Mouse (Mus musculus) bone marrow macrophage, adult 2 months (primary cell): ENCODE data around the gene Tk1. TPM values are rescaled to one million over a fixed set of nuclear protein-coding genes. Genes with fewer than 3 reads are reported as not detected.

Source experiments
- H3K27ac ChIP-seq: 2 replicates; pipeline ENCODE4 v1.5.1; 2012; ENCODE audit warnings: low read depth, low read length; ENCODE audit not compliant: insufficient read depth
- H3K4me1 ChIP-seq: 2 replicates; pipeline ENCODE4 v1.6.1; 2012; ENCODE audit warnings: low read length; ENCODE audit not compliant: control insufficient read depth, insufficient read depth
- H3K4me3 ChIP-seq: 2 replicates; pipeline ENCODE4 v1.5.1; 2012; ENCODE audit warnings: mild to moderate bottlenecking, low read length, moderate library complexity; ENCODE audit not compliant: insufficient read depth
- CTCF ChIP-seq: IDR thresholded peaks from 2 replicates; pipeline ENCODE4 v1.5.1; 2012; ENCODE audit warnings: low read depth, mild to moderate bottlenecking, low read length, moderate library complexity
- POLR2A ChIP-seq: IDR thresholded peaks from 2 replicates; pipeline ENCODE4 v1.6.1; 2012; ENCODE audit warnings: mild to moderate bottlenecking, low read depth, low read length, borderline replicate concordance
- polyA plus RNA-seq: library from polyadenylated mRNA; stranded (reverse); fragments of >200 nt; gene quantifications from 2 replicates; pipeline ENCODE4 v1.2.4, GENCODE M21; 2012; ENCODE audit not compliant: missing spikeins, insufficient read depth, insufficient read length

The Tk1 gene
- polyA plus RNA-seq, result 56.8 and 70.1 TPM in 2 replicates

- TF ChIP-seq POLR2A (no peak), CTCF (no peak)
- Histone ChIP-seq H3K4me1 (peaks cover 54% of the 10 kb centered on the region), H3K27ac (peak within 1 kb of the TSS; percentile 82), H3K4me3 (peak within 1 kb of the TSS; percentile 58)
Measured at GRCm38 (mm10) chr11:117825333-117826101, at the start of gene Tk1, which contains the start of gene Afmid. Gene Tk1, minus strand, starts transcription at chr11:117826092. Gene Afmid, plus strand, starts transcription at chr11:117825924.

GRCm38 (mm10) chr11:117875681-117876080 is 49.8 kb upstream of the Tk1 start:
- H3K4me1 ChIP-seq, result peaks cover 47% of the 10 kb centered on the region
- H3K4me3 ChIP-seq, result no peak overlapping the region
- no peak overlapping the region for H3K27ac ChIP-seq
- TF ChIP-seq CTCF, result no peak
- no peak for TF ChIP-seq POLR2A

- peak; percentile 25; the same call in 1 of the 2 replicates for TF ChIP-seq CTCF
- TF ChIP-seq POLR2A, result no peak
- no peak overlapping the region for H3K27ac ChIP-seq
- H3K4me1 ChIP-seq, result peaks cover 35% of the 10 kb centered on the region
- no peak overlapping the region for H3K4me3 ChIP-seq
Measured at GRCm38 (mm10) chr11:117874419-117874818, 48.5 kb upstream of the Tk1 start.

GRCm38 (mm10) chr11:117872861-117873608 is 47.1 kb upstream of the Tk1 start, which contains the start of gene Tha1:
Gene Tha1, minus strand, starts transcription at chr11:117873481.
- Histone ChIP-seq H3K4me1 (peaks cover 22% of the 10 kb centered on the region), H3K4me3 (peak within 1 kb of the TSS; percentile 92), H3K27ac (peak within 1 kb of the TSS; percentile 50)
- no peak for TF ChIP-seq CTCF
- no peak for TF ChIP-seq POLR2A

GRCm38 (mm10) chr11:117871911-117872584 is 46.2 kb upstream of the Tk1 start:
- no peak for TF ChIP-seq POLR2A
- TF ChIP-seq CTCF, result no peak
- Histone ChIP-seq H3K4me3 (peak overlapping the region; percentile 92), H3K4me1 (peaks cover 12% of the 10 kb centered on the region), H3K27ac (no peak overlapping the region)

- peaks cover 7% of the 10 kb centered on the region; the same call in 1 of the 2 replicates for H3K4me1 ChIP-seq
- no peak overlapping the region for H3K4me3 ChIP-seq
- TF ChIP-seq CTCF (no peak), POLR2A (no peak)
- H3K27ac ChIP-seq, result no peak overlapping the region
Measured at GRCm38 (mm10) chr11:117871376-117871775, 45.5 kb upstream of the Tk1 start.

GRCm38 (mm10) chr11:117870688-117871365 is 44.9 kb upstream of the Tk1 start:
- H3K27ac ChIP-seq, result no peak overlapping the region
- TF ChIP-seq POLR2A (no peak), CTCF (peak; percentile 91)
- H3K4me3 ChIP-seq, result no peak overlapping the region
- peaks cover 8% of the 10 kb centered on the region; the same call in 1 of the 2 replicates for H3K4me1 ChIP-seq

GRCm38 (mm10) chr11:117865988-117866387 is 40.1 kb upstream of the Tk1 start:
- Histone ChIP-seq H3K4me3 (no peak overlapping the region), H3K4me1 (peaks cover 14% of the 10 kb centered on the region), H3K27ac (no peak overlapping the region)
- no peak for TF ChIP-seq POLR2A
- TF ChIP-seq CTCF, result no peak

- peak overlapping the region; percentile 24; the same call in 1 of the 2 replicates for H3K27ac ChIP-seq
- H3K4me1 ChIP-seq, result peaks cover 14% of the 10 kb centered on the region
- no peak overlapping the region for H3K4me3 ChIP-seq
- TF ChIP-seq POLR2A (no peak), CTCF (no peak)
Measured at GRCm38 (mm10) chr11:117864805-117865204, 38.9 kb upstream of the Tk1 start.
